Mouse (Mus musculus) G1E (cell line): ENCODE data around the gene Rfx8.

Experiments used
- CTCF ChIP-seq: IDR thresholded peaks from 2 replicates; pipeline ENCODE4 v1.5.1; 2012; ENCODE audit warnings: low read depth, low read length, inconsistent platforms, mixed read lengths
- GATA1 ChIP-seq: IDR thresholded peaks from 2 replicates; pipeline ENCODE4 v1.6.1; 2012; ENCODE audit warnings: borderline replicate concordance, low read length, inconsistent platforms, mixed read lengths
- POLR2AphosphoS5 ChIP-seq: IDR thresholded peaks from 2 replicates; pipeline ENCODE4 v1.6.1; 2012; ENCODE audit warnings: low read depth, low read length, inconsistent platforms; ENCODE audit not compliant: insufficient replicate concordance

- TF ChIP-seq CTCF (no peak), GATA1 (no peak), POLR2AphosphoS5 (no peak)
Measured at GRCm38 (mm10) chr1:39720632-39721350, at the start of gene Rfx8.
